Mouse (Mus musculus) brain, embryonic 14.5 days (tissue): Measurements from ENCODE around the gene Sod3. TPM values are rescaled to one million over a fixed set of nuclear protein-coding genes. Genes with fewer than 3 reads are reported as not detected.

ENCODE experiments used
- DNase-seq: peaks from one replicate; pipeline ENCODE4 v3.0.0-alpha.2; 2011; ENCODE audit warnings: low read depth
- CTCF ChIP-seq: fragments of 200-500 bp; IDR thresholded peaks from 2 replicates; pipeline ENCODE4 v1.5.1; 2012; ENCODE audit warnings: inconsistent platforms, mild to moderate bottlenecking, moderate library complexity, borderline replicate concordance; ENCODE audit not compliant: insufficient read depth, insufficient read length; ENCODE audit errors: extremely low read depth
- POLR2A ChIP-seq: fragments of 200-500 bp; IDR thresholded peaks from 2 replicates; pipeline ENCODE4 v1.6.1; 2012; ENCODE audit warnings: mild to moderate bottlenecking, inconsistent platforms, borderline replicate concordance; ENCODE audit not compliant: poor library complexity, insufficient read depth, insufficient read length, severe bottlenecking; ENCODE audit errors: extremely low read depth
- polyA plus RNA-seq: library from polyadenylated mRNA; depleted of rRNA; stranded (reverse); fragments of >200 nt; gene quantifications from 2 replicates; pipeline ENCODE4 v1.2.3, GENCODE M21; 2012; rRNA removed

Sod3 gene
- polyA plus RNA-seq = 0.76 and 1.3 TPM in 2 replicates

DNA sequence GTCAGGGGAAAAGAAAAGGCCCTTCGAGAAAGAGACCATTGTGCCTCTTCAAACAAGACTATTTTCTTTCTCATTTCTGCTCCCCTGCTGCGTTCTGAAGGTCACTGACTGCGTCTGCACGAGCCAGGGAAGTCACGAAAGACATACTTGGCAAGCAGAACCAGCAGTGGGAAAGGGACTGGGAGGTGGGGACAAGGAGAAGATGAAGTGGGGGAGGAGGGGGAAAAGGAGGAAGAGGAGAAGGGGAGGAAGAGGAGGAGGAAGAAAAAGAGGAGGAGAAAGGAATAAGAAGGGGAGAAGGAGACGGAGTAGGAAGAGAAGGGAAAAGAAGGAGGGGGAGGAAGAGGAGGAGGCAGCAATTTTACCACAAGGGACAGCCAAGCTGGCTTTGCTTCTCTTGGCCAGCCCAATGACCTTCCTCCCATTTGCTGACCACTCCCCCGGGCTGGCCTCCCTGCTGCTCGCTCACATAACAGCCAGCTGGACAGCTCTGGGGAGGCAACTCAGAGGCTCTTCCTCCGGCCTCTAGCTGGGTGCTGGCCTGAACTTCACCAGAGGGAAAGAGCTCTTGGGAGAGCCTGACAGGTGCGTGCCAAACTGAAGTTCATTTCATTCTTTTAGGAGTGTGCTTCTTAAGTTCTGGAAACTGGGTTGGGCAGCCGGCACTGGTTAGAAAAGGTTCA, at the start of gene Sod3:
TSS of gene Sod3 (plus strand) at position 324 of the 683 bp plus-strand sequence.
- DNase-seq = peak; percentile 32
- TF ChIP-seq POLR2A (no peak), CTCF (no peak)

DNA sequence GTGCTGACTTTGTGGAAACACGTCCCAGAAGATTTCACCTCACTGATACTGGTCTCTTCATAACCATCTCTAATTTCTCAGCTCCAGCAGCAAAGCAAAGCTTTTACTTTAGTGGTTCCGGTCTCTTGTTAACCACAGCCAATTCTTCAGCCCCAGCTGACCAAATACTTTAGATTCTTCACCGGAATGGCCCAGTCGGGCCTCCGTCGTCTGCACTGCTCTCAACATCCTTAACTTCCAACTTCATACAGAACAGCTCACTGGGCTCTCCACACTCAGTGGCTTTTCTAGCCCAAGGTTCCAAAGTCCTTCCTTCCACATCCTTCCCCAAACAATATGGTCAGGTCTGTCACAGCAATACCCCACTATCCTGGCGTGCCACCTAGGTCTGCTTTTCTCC, 46.7 kb upstream of the Sod3 start:
- TF ChIP-seq CTCF (no peak), POLR2A (no peak)
- DNase-seq = no peak

DNA sequence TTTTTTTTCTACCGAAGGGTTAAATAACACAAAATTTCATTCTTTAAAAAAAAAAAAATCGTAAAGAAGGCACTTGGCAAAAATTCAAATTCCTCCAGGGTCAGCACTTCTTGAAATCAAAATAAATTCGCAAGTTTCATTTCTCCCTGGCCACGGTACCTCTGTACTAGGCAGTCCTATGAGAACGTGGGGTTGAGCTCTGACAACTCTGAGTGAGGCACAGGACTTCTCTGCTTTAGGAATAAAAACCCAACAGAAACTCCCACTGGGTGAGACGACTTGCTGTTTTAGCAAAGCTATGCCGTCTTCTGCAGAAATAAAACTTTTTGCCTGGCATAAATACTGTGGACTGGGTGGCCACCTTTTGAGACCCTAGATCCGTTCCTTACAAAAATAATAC, 44.1 kb upstream of the Sod3 start:
- no peak for TF ChIP-seq CTCF
- no peak for TF ChIP-seq POLR2A
- no peak for DNase-seq

GRCm38 (mm10) chr5:52332120-52332519, 31.5 kb upstream of the Sod3 start:
- DNase-seq = peak; percentile 61
- TF ChIP-seq CTCF (no peak), POLR2A (no peak)

DNA sequence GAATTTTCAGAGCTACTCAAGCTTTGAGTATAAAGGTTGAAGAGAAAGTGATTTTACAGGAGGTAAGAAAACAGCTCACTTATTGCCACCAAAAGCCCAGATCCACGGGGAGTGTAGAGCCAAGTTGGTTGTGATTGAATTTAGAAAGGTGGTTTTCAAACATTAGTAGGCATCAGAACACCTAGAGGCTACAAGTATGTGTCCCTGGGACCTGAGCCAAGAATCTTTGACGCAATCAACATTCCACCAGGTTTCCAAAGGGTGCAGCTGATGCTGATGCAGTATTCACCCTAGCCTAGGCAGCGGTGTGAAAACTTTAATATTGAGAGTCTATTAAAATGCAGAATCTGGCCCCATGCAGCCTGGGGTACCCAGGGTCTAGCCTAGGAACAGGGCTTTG, 28.0 kb upstream of the Sod3 start:
- no peak for DNase-seq
- no peak for TF ChIP-seq CTCF
- TF ChIP-seq POLR2A = no peak

GRCm38 (mm10) chr5:52339134-52339533, 24.5 kb upstream of the Sod3 start:
- TF ChIP-seq CTCF = no peak
- TF ChIP-seq POLR2A = no peak
- no peak for DNase-seq

- no peak for DNase-seq
- no peak for TF ChIP-seq CTCF
- TF ChIP-seq POLR2A = no peak
These were observed 16.7 kb upstream of the Sod3 start for GRCm38 (mm10) chr5:52346890-52347289.

DNA sequence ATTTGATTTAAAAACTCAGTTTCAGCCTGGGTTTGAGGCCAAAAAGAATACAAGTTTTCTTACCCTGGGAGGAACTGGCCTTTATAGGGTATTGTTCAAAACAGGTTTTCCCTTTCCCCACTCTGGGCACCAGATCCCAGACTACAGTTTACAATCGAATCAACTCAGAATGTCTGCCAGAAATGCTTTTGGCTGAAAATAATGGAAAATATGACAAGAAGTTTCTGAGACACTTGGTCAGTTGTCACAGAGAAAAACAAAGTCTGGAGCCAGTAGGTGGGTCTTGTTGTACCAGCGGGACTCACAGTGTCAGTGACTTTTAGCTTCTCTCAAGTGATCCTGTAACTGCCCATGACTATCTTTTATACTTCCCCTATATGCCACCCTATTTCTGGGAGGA, 13.1 kb upstream of the Sod3 start:
- DNase-seq = no peak
- TF ChIP-seq CTCF (no peak), POLR2A (no peak)

- TF ChIP-seq POLR2A (no peak), CTCF (no peak)
- DNase-seq = no peak
These were observed 12.0 kb upstream of the Sod3 start for GRCm38 (mm10) chr5:52351561-52351960.

- TF ChIP-seq POLR2A = no peak
- no peak for TF ChIP-seq CTCF
- DNase-seq = no peak
These were observed 10.9 kb upstream of the Sod3 start for GRCm38 (mm10) chr5:52352730-52353129.

DNA sequence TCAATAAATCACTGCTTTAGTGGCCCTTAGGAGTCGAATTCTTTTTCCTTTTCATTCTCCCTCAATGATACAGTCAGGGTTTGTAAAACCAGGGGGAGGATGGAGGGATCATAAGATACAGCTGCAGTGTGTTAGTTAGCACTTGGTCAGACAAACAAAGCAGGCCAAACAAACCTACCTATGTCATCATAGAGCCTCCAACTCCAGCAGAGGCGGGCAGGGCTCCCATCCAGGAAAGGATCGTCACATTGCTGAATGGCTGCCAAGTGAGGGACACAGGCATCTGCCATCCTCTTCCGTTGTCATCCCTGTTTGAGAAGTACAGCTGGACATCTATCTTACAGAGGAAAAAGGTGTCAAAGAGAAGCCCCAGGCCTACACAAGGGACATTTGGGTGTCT, 9.2 kb upstream of the Sod3 start:
- TF ChIP-seq CTCF = no peak
- TF ChIP-seq POLR2A = no peak
- no peak for DNase-seq

DNA sequence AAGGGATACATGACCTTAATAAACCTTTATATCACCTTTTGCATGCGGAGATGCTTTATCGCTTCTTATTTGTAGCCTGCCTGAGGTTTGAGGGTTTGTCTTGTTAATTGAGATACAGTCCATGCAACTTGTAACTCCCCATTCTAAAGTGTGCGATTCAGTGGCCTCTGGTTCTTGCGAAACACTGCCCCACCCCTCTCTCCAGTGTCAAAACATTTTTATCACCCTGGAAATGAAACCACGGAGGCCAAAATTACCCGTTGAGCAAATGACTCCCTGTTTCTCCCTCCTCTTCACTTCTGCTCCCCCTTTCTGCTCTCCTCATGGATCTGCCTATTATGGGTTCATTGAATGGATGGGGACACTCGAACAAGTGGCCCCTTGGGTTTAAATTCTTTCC, 8.0 kb upstream of the Sod3 start:
- TF ChIP-seq CTCF (no peak), POLR2A (no peak)
- no peak for DNase-seq

DNA sequence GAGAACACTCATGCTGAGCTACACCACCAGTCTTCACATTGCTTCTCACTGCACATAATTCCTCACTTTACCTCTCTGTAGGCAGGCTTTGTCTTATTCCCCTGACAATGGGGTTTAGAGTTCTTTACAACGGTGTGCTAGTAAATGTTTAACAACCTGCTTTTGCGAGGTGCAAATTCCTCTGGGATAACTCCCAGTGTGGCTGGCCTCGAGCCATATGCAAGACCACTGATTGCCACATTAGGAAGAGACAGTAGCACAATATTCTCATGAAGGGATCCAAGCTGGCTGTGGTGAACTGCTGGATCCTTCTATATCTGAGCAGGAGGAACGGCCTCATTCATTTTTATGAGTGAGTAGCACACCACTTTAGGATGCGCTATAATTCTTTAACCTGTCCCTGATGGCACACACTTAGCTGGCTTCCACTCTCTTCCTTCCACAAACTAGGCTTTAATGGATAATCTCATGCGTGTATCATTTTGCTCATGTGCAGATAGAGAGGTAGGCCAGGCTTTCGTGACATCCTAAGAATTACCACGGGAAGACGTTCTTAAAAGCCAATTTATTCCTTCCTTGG, 6.3 kb upstream of the Sod3 start:
- no peak for DNase-seq
- no peak for TF ChIP-seq CTCF
- no peak for TF ChIP-seq POLR2A
